Mouse (Mus musculus): ENCODE results near the gene Fto. TPM values are rescaled to one million over a fixed set of nuclear protein-coding genes. Genes with fewer than 3 reads are reported as not detected.

Fto gene
- polyA plus RNA-seq, 1 experiment from 2014 or later: 62.5 TPM

- Histone ChIP-seq H3K4me1 (peaks cover 8% of the 10 kb centered on the region; the same call in 1 of the 2 replicates), H3K9me3 (no peaks in the 10 kb centered on the region), H3K27me3 (replicated peaks) (no peaks in the 10 kb centered on the region), H3K36me3 (no peaks in the 10 kb centered on the region), H3K27ac (no peak overlapping the region), H3K4me3 (replicated peaks) (no peak overlapping the region), H3K4me2 (no peak overlapping the region), H3K9ac (no peak overlapping the region)
- WGBS: 46% methylated on average over 6 of the region's 6 CpGs
- ATAC-seq (ENCODE audit: insufficient read depth, low FRiP score, low read depth): no peak
Measured at GRCm38 (mm10) chr8:91347595-91347994, 34.3 kb downstream of the Fto start.

- ATAC-seq (ENCODE audit: insufficient read depth, low FRiP score, low read depth): no peak
- Histone ChIP-seq H3K9me3 (no peaks in the 10 kb centered on the region), H3K4me1 (peaks cover 8% of the 10 kb centered on the region; the same call in 1 of the 2 replicates), H3K27me3 (replicated peaks) (no peaks in the 10 kb centered on the region), H3K27ac (no peak overlapping the region), H3K36me3 (no peaks in the 10 kb centered on the region), H3K4me2 (no peak overlapping the region), H3K4me3 (replicated peaks) (no peak overlapping the region), H3K9ac (no peak overlapping the region)
- WGBS: 91% methylated on average over 7 of the region's 7 CpGs
Measured at GRCm38 (mm10) chr8:91349816-91350215, 36.5 kb downstream of the Fto start.

GRCm38 (mm10) chr8:91350628-91351027 is 37.3 kb downstream of the Fto start:
- Histone ChIP-seq H3K4me1 (peaks cover 8% of the 10 kb centered on the region; the same call in 1 of the 2 replicates), H3K27me3 (replicated peaks) (no peaks in the 10 kb centered on the region), H3K9me3 (no peaks in the 10 kb centered on the region), H3K36me3 (no peaks in the 10 kb centered on the region), H3K4me3 (replicated peaks) (no peak overlapping the region), H3K4me2 (no peak overlapping the region), H3K9ac (no peak overlapping the region), H3K27ac (no peak overlapping the region)
- ATAC-seq (ENCODE audit: insufficient read depth, low FRiP score, low read depth): no peak
- 68% methylated on average over 7 of the region's 7 CpGs for WGBS

- Histone ChIP-seq H3K4me2 (no peak overlapping the region), H3K4me3 (replicated peaks) (no peak overlapping the region), H3K27ac (no peak overlapping the region), H3K36me3 (no peaks in the 10 kb centered on the region), H3K9me3 (no peaks in the 10 kb centered on the region), H3K27me3 (replicated peaks) (no peaks in the 10 kb centered on the region), H3K4me1 (peaks cover 8% of the 10 kb centered on the region; the same call in 1 of the 2 replicates), H3K9ac (no peak overlapping the region)
- WGBS: 87% methylated on average over 3 of the region's 3 CpGs
- no peak for ATAC-seq (ENCODE audit: insufficient read depth, low FRiP score, low read depth)
Measured at GRCm38 (mm10) chr8:91352598-91352997, 39.3 kb downstream of the Fto start.

GRCm38 (mm10) chr8:91353062-91353461 is 39.7 kb downstream of the Fto start:
- Histone ChIP-seq H3K27me3 (replicated peaks) (no peaks in the 10 kb centered on the region), H3K27ac (no peak overlapping the region), H3K4me3 (replicated peaks) (no peak overlapping the region), H3K9me3 (no peaks in the 10 kb centered on the region), H3K4me1 (peaks cover 8% of the 10 kb centered on the region; the same call in 1 of the 2 replicates), H3K36me3 (no peaks in the 10 kb centered on the region), H3K4me2 (no peak overlapping the region), H3K9ac (no peak overlapping the region)
- WGBS: 66% methylated on average over 5 of the region's 5 CpGs
- no peak; the same call in 1 of the 2 replicates for ATAC-seq (ENCODE audit: insufficient read depth, low FRiP score, low read depth)

GRCm38 (mm10) chr8:91353907-91354306 is 40.6 kb downstream of the Fto start:
- Histone ChIP-seq H3K27ac (no peak overlapping the region), H3K9ac (no peak overlapping the region), H3K36me3 (no peaks in the 10 kb centered on the region), H3K4me3 (replicated peaks) (no peak overlapping the region), H3K4me2 (no peak overlapping the region), H3K27me3 (replicated peaks) (no peaks in the 10 kb centered on the region), H3K9me3 (no peaks in the 10 kb centered on the region), H3K4me1 (peaks cover 8% of the 10 kb centered on the region; the same call in 1 of the 2 replicates)
- ATAC-seq (ENCODE audit: insufficient read depth, low FRiP score, low read depth): no peak
- WGBS: 82% methylated on average over 4 of the region's 4 CpGs

- Histone ChIP-seq H3K4me3 (replicated peaks) (no peak overlapping the region), H3K27ac (no peak overlapping the region), H3K4me2 (no peak overlapping the region), H3K27me3 (replicated peaks) (no peaks in the 10 kb centered on the region), H3K9ac (no peak overlapping the region), H3K36me3 (no peaks in the 10 kb centered on the region), H3K4me1 (peaks cover 4% of the 10 kb centered on the region; the same call in 1 of the 2 replicates), H3K9me3 (no peaks in the 10 kb centered on the region)
- no peak for ATAC-seq (ENCODE audit: insufficient read depth, low FRiP score, low read depth)
- 47% methylated on average over 10 of the region's 10 CpGs for WGBS
Measured at GRCm38 (mm10) chr8:91355301-91355905, 42.1 kb downstream of the Fto start.

GRCm38 (mm10) chr8:91355956-91356699 is 42.8 kb downstream of the Fto start:
- Histone ChIP-seq H3K4me2 (no peak overlapping the region), H3K27me3 (replicated peaks) (no peaks in the 10 kb centered on the region), H3K4me1 (no peaks in the 10 kb centered on the region), H3K27ac (no peak overlapping the region), H3K36me3 (no peaks in the 10 kb centered on the region), H3K9ac (no peak overlapping the region), H3K9me3 (no peaks in the 10 kb centered on the region), H3K4me3 (replicated peaks) (no peak overlapping the region)
- no peak for ATAC-seq (ENCODE audit: insufficient read depth, low FRiP score, low read depth)
- 86% methylated on average over 11 of the region's 11 CpGs for WGBS

- ATAC-seq (ENCODE audit: insufficient read depth, low FRiP score, low read depth): no peak
- Histone ChIP-seq H3K27me3 (replicated peaks) (no peaks in the 10 kb centered on the region), H3K9ac (no peak overlapping the region), H3K27ac (no peak overlapping the region), H3K36me3 (no peaks in the 10 kb centered on the region), H3K4me2 (no peak overlapping the region), H3K4me1 (no peaks in the 10 kb centered on the region), H3K9me3 (no peaks in the 10 kb centered on the region), H3K4me3 (replicated peaks) (no peak overlapping the region)
- 85% methylated on average over 4 of the region's 4 CpGs for WGBS
Measured at GRCm38 (mm10) chr8:91357493-91358014, 44.2 kb downstream of the Fto start.

- H3K4me1 ChIP-seq: no peaks in the 10 kb centered on the region
- H3K9ac ChIP-seq: no peak overlapping the region
- H3K27me3 ChIP-seq (replicated peaks): no peaks in the 10 kb centered on the region
- H3K9me3 ChIP-seq: no peaks in the 10 kb centered on the region
- no peak overlapping the region for H3K4me2 ChIP-seq
- no peak overlapping the region for H3K27ac ChIP-seq
- no peaks in the 10 kb centered on the region for H3K36me3 ChIP-seq
- H3K4me3 ChIP-seq (replicated peaks): no peak overlapping the region
- 78% methylated on average over 5 of the region's 5 CpGs for WGBS
- no peak for ATAC-seq (ENCODE audit: insufficient read depth, low FRiP score, low read depth)
Measured at GRCm38 (mm10) chr8:91358016-91358415, 44.7 kb downstream of the Fto start.

GRCm38 (mm10) chr8:91359511-91359910 is 46.2 kb downstream of the Fto start:
- H3K4me1 ChIP-seq: no peaks in the 10 kb centered on the region
- H3K9ac ChIP-seq: no peak overlapping the region
- ATAC-seq (ENCODE audit: insufficient read depth, low FRiP score, low read depth): no peak
- no peak overlapping the region for H3K4me2 ChIP-seq
- no peaks in the 10 kb centered on the region for H3K36me3 ChIP-seq
- no peaks in the 10 kb centered on the region for H3K9me3 ChIP-seq
- H3K4me3 ChIP-seq (replicated peaks): no peak overlapping the region
- 80% methylated on average over 9 of the region's 9 CpGs for WGBS
- H3K27me3 ChIP-seq (replicated peaks): no peaks in the 10 kb centered on the region
- no peak overlapping the region for H3K27ac ChIP-seq

GRCm38 (mm10) chr8:91360644-91361357 is 47.5 kb downstream of the Fto start:
- Histone ChIP-seq H3K4me3 (replicated peaks) (no peak overlapping the region), H3K9ac (no peak overlapping the region), H3K27me3 (replicated peaks) (no peaks in the 10 kb centered on the region), H3K27ac (no peak overlapping the region), H3K4me2 (no peak overlapping the region), H3K9me3 (no peaks in the 10 kb centered on the region), H3K36me3 (no peaks in the 10 kb centered on the region), H3K4me1 (no peaks in the 10 kb centered on the region)
- 79% methylated on average over 10 of the region's 10 CpGs for WGBS
- ATAC-seq (ENCODE audit: insufficient read depth, low FRiP score, low read depth): no peak

Measured in stomach, embryonic 15.5 days (tissue).